Mouse (Mus musculus) myocyte (in vitro differentiated cells): ENCODE measurements at regions not wholly inside any gene's neighbourhood (a gene's known extent, or its start where the extent isn't known, plus 50 kb on each side); places are given as distances from the start of the nearest gene placed in this dataset.

Experiments used
- H3K27me3 ChIP-seq: one replicate; pipeline ENCODE4 v1.6.1; 2011; ENCODE audit not compliant: control insufficient read depth, insufficient read depth, insufficient read length
- H3K36me3 ChIP-seq: one replicate; pipeline ENCODE4 v1.6.1; 2011; ENCODE audit not compliant: control insufficient read depth, insufficient read depth
- H3K4me2 ChIP-seq: one replicate; pipeline ENCODE4 v1.6.1; 2011; ENCODE audit warnings: low read depth, control low read depth
- H3K4me3 ChIP-seq: one replicate; pipeline ENCODE4 v1.5.1; 2011; ENCODE audit warnings: mild to moderate bottlenecking, control low read depth, moderate library complexity
- H3K79me2 ChIP-seq: one replicate; pipeline ENCODE4 v1.6.1; 2011; ENCODE audit not compliant: control insufficient read depth, insufficient read depth
- H3ac ChIP-seq: one replicate; pipeline ENCODE4 v1.6.1; 2011; ENCODE audit not compliant: control insufficient read depth, insufficient read length
- CEBPB ChIP-seq: IDR thresholded peaks from 2 replicates; pipeline ENCODE4 v1.6.1; 2011; ENCODE audit warnings: mild to moderate bottlenecking, moderate library complexity; ENCODE audit not compliant: poor library complexity, insufficient read depth, severe bottlenecking
- E2F4 ChIP-seq: IDR thresholded peaks from one replicate; pipeline ENCODE4 v1.6.1; 2011; ENCODE audit warnings: mild to moderate bottlenecking, control low read depth, moderate library complexity; ENCODE audit not compliant: insufficient read depth
- MAX ChIP-seq: IDR thresholded peaks from one replicate; pipeline ENCODE4 v1.6.1; 2011; ENCODE audit warnings: low read depth, mild to moderate bottlenecking, control low read depth
- MYOD1 ChIP-seq, 3 experiments: IDR thresholded peaks; one replicate each; pipeline ENCODE4 v1.6.1; 2011; ENCODE audit warnings: control low read depth in 2 of 3, low read depth in 2 of 3, mild to moderate bottlenecking in 2 of 3, moderate library complexity in 1 of 3; ENCODE audit not compliant: insufficient read length in 2 of 3, control insufficient read depth in 1 of 3
- MYOG ChIP-seq, 3 experiments: IDR thresholded peaks; one replicate each; pipeline ENCODE4 v1.6.1; 2011; ENCODE audit warnings: control low read depth in 2 of 3, low read depth in 2 of 3, mild to moderate bottlenecking in 2 of 3; ENCODE audit not compliant: insufficient read length in 2 of 3, control insufficient read depth in 1 of 3, insufficient read depth in 1 of 3
- POLR2A ChIP-seq: IDR thresholded peaks from one replicate; pipeline ENCODE4 v1.6.1; 2011; ENCODE audit warnings: low read depth, mild to moderate bottlenecking, control low read depth, moderate library complexity; ENCODE audit not compliant: insufficient read length
- POLR2AphosphoS2 ChIP-seq: IDR thresholded peaks from one replicate; pipeline ENCODE4 v1.6.1; 2011; ENCODE audit warnings: low read depth, control low read depth; ENCODE audit not compliant: insufficient read length
- REST ChIP-seq: IDR thresholded peaks from one replicate; pipeline ENCODE4 v1.6.1; 2011; ENCODE audit warnings: mild to moderate bottlenecking, control low read depth, moderate library complexity; ENCODE audit not compliant: insufficient read depth, insufficient read length
- SRF ChIP-seq: IDR thresholded peaks from one replicate; pipeline ENCODE4 v1.6.1; 2011; ENCODE audit warnings: low read depth; ENCODE audit not compliant: control insufficient read depth, insufficient read length
- TCF12 ChIP-seq: IDR thresholded peaks from one replicate; pipeline ENCODE4 v1.6.1; 2011; ENCODE audit warnings: mild to moderate bottlenecking, control low read depth; ENCODE audit not compliant: poor library complexity, insufficient read depth, severe bottlenecking
- TCF3 ChIP-seq: IDR thresholded peaks from one replicate; pipeline ENCODE4 v1.6.1; 2011; ENCODE audit warnings: low read depth, control low read depth; ENCODE audit not compliant: insufficient read length
- USF1 ChIP-seq: IDR thresholded peaks from one replicate; pipeline ENCODE4 v1.6.1; 2011; ENCODE audit warnings: low read depth, mild to moderate bottlenecking, control low read depth, moderate library complexity

GRCm38 (mm10) chr1:76392536-76392935 is 846.5 kb downstream of the Slc4a3 start:
- no peaks in the 10 kb centered on the region for H3K79me2 ChIP-seq
- H3ac ChIP-seq = no peak overlapping the region
- H3K4me3 ChIP-seq = no peak overlapping the region
- no peaks in the 10 kb centered on the region for H3K36me3 ChIP-seq
- TF ChIP-seq E2F4 (no peak), POLR2AphosphoS2 (no peak), TCF3 (no peak), MAX (no peak)
- H3K27me3 ChIP-seq = no peaks in the 10 kb centered on the region
- H3K4me2 ChIP-seq = no peak overlapping the region

GRCm38 (mm10) chr1:76394038-76394437 is 848.0 kb downstream of the Slc4a3 start:
- Histone ChIP-seq H3ac (no peak overlapping the region), H3K4me2 (no peak overlapping the region), H3K36me3 (no peaks in the 10 kb centered on the region), H3K27me3 (no peaks in the 10 kb centered on the region), H3K79me2 (no peaks in the 10 kb centered on the region), H3K4me3 (no peak overlapping the region)
- TF ChIP-seq MYOG (IDR thresholded peaks at IDR 0.05; ENCODE audit: control insufficient read depth in 1 of 3, insufficient read depth in 1 of 3, insufficient read length in 2 of 3, low read depth in 2 of 3) = no peak
- no peak for TF ChIP-seq TCF3
- TF ChIP-seq POLR2AphosphoS2 = no peak
- no peak for TF ChIP-seq SRF
- TF ChIP-seq MYOD1 (IDR thresholded peaks at IDR 0.05; ENCODE audit: control insufficient read depth in 1 of 3, insufficient read length in 2 of 3, low read depth in 2 of 3) = no peak
- no peak for TF ChIP-seq TCF12

- Histone ChIP-seq H3K27me3 (no peaks in the 10 kb centered on the region), H3ac (no peak overlapping the region), H3K36me3 (no peaks in the 10 kb centered on the region), H3K4me2 (no peak overlapping the region), H3K79me2 (no peaks in the 10 kb centered on the region), H3K4me3 (no peak overlapping the region)
- no peak for TF ChIP-seq TCF12
- TF ChIP-seq USF1 = no peak
- TF ChIP-seq POLR2AphosphoS2 = no peak
- no peak for TF ChIP-seq MAX
These were observed 856.8 kb downstream of the Slc4a3 start for GRCm38 (mm10) chr1:76402854-76403253.

- Histone ChIP-seq H3K4me3 (no peak overlapping the region), H3K79me2 (no peaks in the 10 kb centered on the region), H3K27me3 (no peaks in the 10 kb centered on the region), H3K36me3 (no peaks in the 10 kb centered on the region), H3ac (no peak overlapping the region), H3K4me2 (no peak overlapping the region)
- TF ChIP-seq SRF (no peak), TCF12 (no peak), TCF3 (no peak), POLR2A (no peak)
These were observed 857.9 kb downstream of the Slc4a3 start for GRCm38 (mm10) chr1:76404003-76404402.

- no peaks in the 10 kb centered on the region for H3K36me3 ChIP-seq
- H3K79me2 ChIP-seq = no peaks in the 10 kb centered on the region
- no peak overlapping the region for H3ac ChIP-seq
- no peak overlapping the region for H3K4me2 ChIP-seq
- no peak overlapping the region for H3K4me3 ChIP-seq
- no peaks in the 10 kb centered on the region for H3K27me3 ChIP-seq
- TF ChIP-seq REST (no peak), MYOG (IDR thresholded peaks at IDR 0.05; ENCODE audit: control insufficient read depth in 1 of 3, insufficient read depth in 1 of 3, insufficient read length in 2 of 3, low read depth in 2 of 3) (no peak), SRF (no peak), TCF3 (no peak), MYOD1 (IDR thresholded peaks at IDR 0.05; ENCODE audit: control insufficient read depth in 1 of 3, insufficient read length in 2 of 3, low read depth in 2 of 3) (no peak), POLR2AphosphoS2 (no peak), E2F4 (no peak), TCF12 (no peak), CEBPB (no peak), USF1 (no peak), POLR2A (no peak), MAX (no peak)
These were observed 864.7 kb downstream of the Slc4a3 start for GRCm38 (mm10) chr1:76410813-76411212.

- no peaks in the 10 kb centered on the region for H3K36me3 ChIP-seq
- no peak overlapping the region for H3K4me2 ChIP-seq
- no peak for TF ChIP-seq E2F4
- no peak for TF ChIP-seq MAX
- no peak for TF ChIP-seq POLR2A
- TF ChIP-seq MYOG (IDR thresholded peaks at IDR 0.05; ENCODE audit: control insufficient read depth in 1 of 3, insufficient read depth in 1 of 3, insufficient read length in 2 of 3, low read depth in 2 of 3) = no peak
- TF ChIP-seq USF1 = no peak
- TF ChIP-seq TCF12 = no peak
- no peak for TF ChIP-seq CEBPB
- TF ChIP-seq SRF = no peak
- TF ChIP-seq TCF3 = no peak
- TF ChIP-seq POLR2AphosphoS2 = no peak
- no peak overlapping the region for H3ac ChIP-seq
- no peak overlapping the region for H3K4me3 ChIP-seq
- no peaks in the 10 kb centered on the region for H3K27me3 ChIP-seq
- H3K79me2 ChIP-seq = no peaks in the 10 kb centered on the region
These were observed 874.5 kb downstream of the Slc4a3 start for GRCm38 (mm10) chr1:76420525-76420924.
